In the genomic region with DNA sequence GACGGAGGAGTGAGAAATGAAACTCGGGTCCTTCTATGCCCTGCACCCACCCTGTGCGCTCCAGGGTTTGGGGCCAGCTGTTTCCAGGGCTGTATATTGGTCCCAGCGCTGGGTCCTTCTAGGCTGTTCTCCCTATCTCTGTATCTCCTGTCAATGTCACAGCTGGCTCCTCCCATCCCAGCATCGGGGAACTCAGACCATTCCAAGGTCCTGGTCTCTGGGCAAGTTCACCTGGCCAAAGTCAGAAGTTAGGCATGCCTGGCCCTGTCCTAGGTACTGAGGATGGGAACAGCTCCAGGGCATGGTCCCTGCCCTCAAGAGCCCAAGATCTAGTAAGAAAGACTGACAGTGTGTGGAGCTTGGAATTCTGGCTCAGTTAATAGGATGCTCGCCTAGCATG, we compare ENCODE assay signal across 16 mouse cellular contexts. TPM values are rescaled to one million over a fixed set of nuclear protein-coding genes. Genes with fewer than 3 reads are reported as not detected.
DNase-seq lines count a peak whose midpoint lies in the region; ATAC-seq and TF ChIP-seq lines count a peak whose summit lies in the region.
"Had no signal": no experiment of that assay in that cellular context is flagged by ENCODE, and none has a peak within 500 bp of the region (broad histone marks: within the 10 kb centered on the region; RNA-seq: fewer than 3 reads in every experiment).

No protein-coding gene starts in this region.

- ATAC-seq in kidney, embryonic 16.5 days (ENCODE audit: low FRiP score, low TSS enrichment) = no peak
- peak; percentile 8; the same call in 1 of the 2 replicates for ATAC-seq in lung, postnatal 0 days

- peaks cover 25% of the 10 kb centered on the region for H3K4me1 ChIP-seq in kidney, embryonic 16.5 days (ENCODE audit: insufficient read depth, low read length)
- peaks cover 18% of the 10 kb centered on the region for H3K4me1 ChIP-seq in lung, postnatal 0 days (ENCODE audit: insufficient read depth, low read depth, low read length)
- H3K4me1 ChIP-seq: liver, embryonic 13.5 days had no signal

- no peak overlapping the region for H3ac ChIP-seq in myocyte (ENCODE audit: control insufficient read depth, insufficient read length)

- no peak overlapping the region for H3K4me2 ChIP-seq in kidney, embryonic 16.5 days (replicated peaks; ENCODE audit: low read depth, low read length)
- H3K4me2 ChIP-seq in lung, postnatal 0 days (replicated peaks; ENCODE audit: low read depth, low read length) = no peak overlapping the region
- no peak overlapping the region for H3K4me2 ChIP-seq in myocyte (ENCODE audit: low read depth)
- H3K4me2 ChIP-seq: hindbrain, embryonic 15.5 days; liver, embryonic 13.5 days; midbrain, embryonic 13.5 days; neural tube, embryonic 13.5 days had no signal

- no peak for TF ChIP-seq CTCF in gastrocnemius, adult 2 months (IDR thresholded peaks at IDR 0.05)
- no peak for TF ChIP-seq CTCF in lung, postnatal 0 days (IDR thresholded peaks at IDR 0.05)

- H3K79me2 ChIP-seq in myocyte (ENCODE audit: control insufficient read depth, insufficient read depth) = no peaks in the 10 kb centered on the region

- H3K9ac ChIP-seq in kidney, embryonic 16.5 days (replicated peaks; ENCODE audit: low read length) = no peak overlapping the region
- H3K9ac ChIP-seq in lung, postnatal 0 days (replicated peaks; ENCODE audit: low read depth) = no peak overlapping the region
- H3K9ac ChIP-seq: hindbrain, embryonic 15.5 days; liver, embryonic 13.5 days; midbrain, embryonic 13.5 days; neural tube, embryonic 13.5 days had no signal

- H3K27ac ChIP-seq in gastrocnemius, adult 2 months = peak overlapping the region; percentile 56
- peak overlapping the region; percentile 43; the same call in 1 of the 2 replicates for H3K27ac ChIP-seq in kidney, embryonic 16.5 days (ENCODE audit: low read length)
- H3K27ac ChIP-seq in lung, postnatal 0 days (ENCODE audit: low read length) = no peak overlapping the region
- H3K27ac ChIP-seq: forebrain, embryonic 10.5 days; kidney, postnatal 0 days; liver, embryonic 13.5 days; midbrain, embryonic 13.5 days had no signal

- 82% methylated on average over 6 of the region's 6 CpGs for WGBS in kidney, embryonic 16.5 days
- WGBS in lung, postnatal 0 days = 71% methylated on average over 6 of the region's 6 CpGs

- no peak overlapping the region for H3K4me3 ChIP-seq in gastrocnemius, adult 2 months
- no peak overlapping the region for H3K4me3 ChIP-seq in kidney, embryonic 16.5 days (ENCODE audit: low read length)
- H3K4me3 ChIP-seq in lung, postnatal 0 days (ENCODE audit: low read depth, low read length) = no peak overlapping the region
- no peak overlapping the region for H3K4me3 ChIP-seq in myocyte
- H3K4me3 ChIP-seq: forebrain, embryonic 10.5 days; hindbrain, embryonic 15.5 days; liver, embryonic 13.5 days; megakaryocyte, embryonic 14.5 days; midbrain, embryonic 13.5 days; neural tube, embryonic 13.5 days had no signal

- H3K36me3 ChIP-seq in kidney, embryonic 16.5 days (ENCODE audit: insufficient read depth, low read length) = no peaks in the 10 kb centered on the region
- no peaks in the 10 kb centered on the region for H3K36me3 ChIP-seq in lung, postnatal 0 days (ENCODE audit: insufficient read depth, low read length)
- no peaks in the 10 kb centered on the region for H3K36me3 ChIP-seq in myocyte (ENCODE audit: control insufficient read depth, insufficient read depth)
- H3K36me3 ChIP-seq: forebrain, embryonic 10.5 days; hindbrain, embryonic 15.5 days; liver, embryonic 13.5 days; midbrain, embryonic 13.5 days had no signal

- no peaks in the 10 kb centered on the region for H3K27me3 ChIP-seq in kidney, embryonic 16.5 days (ENCODE audit: insufficient read depth, low read length)
- no peaks in the 10 kb centered on the region for H3K27me3 ChIP-seq in lung, postnatal 0 days (replicated peaks; ENCODE audit: insufficient read depth, low read length)
- H3K27me3 ChIP-seq in myocyte (ENCODE audit: control insufficient read depth, insufficient read depth, insufficient read length) = peaks cover 44% of the 10 kb centered on the region
- H3K27me3 ChIP-seq: hindbrain, embryonic 15.5 days; midbrain, embryonic 13.5 days; neural tube, embryonic 13.5 days had no signal

- TF ChIP-seq EP300 in lung, postnatal 0 days (IDR thresholded peaks at IDR 0.05) = no peak

- DNase-seq in gastrocnemius, adult 2 months = no peak
- no peak for DNase-seq in gastrocnemius, postnatal 25 days
- DNase-seq in kidney, postnatal 14 days = no peak
- DNase-seq in lung, postnatal 0 days (ENCODE audit: low spot score) = no peak
- no peak for DNase-seq in lung, postnatal 10 days
- DNase-seq in spleen, postnatal 4 days (ENCODE audit: low spot score in 2 of 2) = no peak
- DNase-seq: liver, embryonic 13.5 days; thymus, postnatal 25 days had no signal

- no peak for TF ChIP-seq POLR2A in myocyte (IDR thresholded peaks at IDR 0.05; ENCODE audit: insufficient read length, low read depth)

- H3K9me3 ChIP-seq in kidney, embryonic 16.5 days (ENCODE audit: low read length) = no peaks in the 10 kb centered on the region
- H3K9me3 ChIP-seq in lung, postnatal 0 days (ENCODE audit: low read length) = no peaks in the 10 kb centered on the region
- H3K9me3 ChIP-seq: forebrain, embryonic 10.5 days; hindbrain, embryonic 15.5 days; liver, embryonic 13.5 days; megakaryocyte, embryonic 14.5 days; midbrain, embryonic 13.5 days; neural tube, embryonic 13.5 days had no signal

- intact Hi-C loops in gastrocnemius, adult 2 months (cut with DNase I) = no loop called here

TF ChIP-seq in myocyte, 11 proteins besides CTCF, POLR2A, EP300 and RAD21:
- TF ChIP-seq POLR2AphosphoS2 (IDR thresholded peaks at IDR 0.05; ENCODE audit: insufficient read length, low read depth) (no peak), REST (IDR thresholded peaks at IDR 0.05; ENCODE audit: insufficient read depth, insufficient read length) (peak; percentile 16)

RNA-seq across cellular contexts. Expression of a gene that starts 8.4 kb away (rescaled TPM):
- total RNA-seq in gastrocnemius, adult 2 months (2021) = under 1 TPM; 0.50 to 0.74 TPM
- under 1 TPM; 0.59 to 0.88 TPM for total RNA-seq in gastrocnemius, postnatal 25 days (2021)
- 6.4 and 7.2 TPM in 2 replicates for polyA plus RNA-seq in kidney, embryonic 16.5 days (2015; fragmentation: Nextera tagmentation; extraction: Ambion mirVana)
- 2.5 and 3.3 TPM in 2 replicates for polyA plus RNA-seq in lung, postnatal 0 days (2015; fragmentation: Nextera tagmentation; extraction: Ambion mirVana)
- polyA plus RNA-seq in myocyte (2012; fragmentation: generic; extraction: Trizol) = 0.65 TPM
